Mouse (Mus musculus) hindbrain, embryonic 15.5 days (tissue): ENCODE data around the gene Morf4l1. TPM values are rescaled to one million over a fixed set of nuclear protein-coding genes. Genes with fewer than 3 reads are reported as not detected.

Experiments
- ATAC-seq: fragments of 200-750 bp; cut with Nextera tagmentation; 2 replicates; pipeline ENCODE4 v1.8.0; 2017; ENCODE audit warnings: low read depth, moderate number of reproducible peaks, moderate TSS enrichment; ENCODE audit not compliant: low FRiP score
- H3K27ac ChIP-seq: fragments of 300-500 bp; sonication (generic); replicated peaks from 2 replicates; pipeline ENCODE4 v1.5.1; 2015; ENCODE audit warnings: mild to moderate bottlenecking, inconsistent platforms
- H3K27me3 ChIP-seq: fragments of 300-500 bp; sonication (generic); 2 replicates; pipeline ENCODE4 v1.6.1; 2015; ENCODE audit warnings: control low read depth, inconsistent platforms
- H3K36me3 ChIP-seq: fragments of 300-500 bp; sonication (generic); 2 replicates; pipeline ENCODE4 v1.6.1; 2015; ENCODE audit warnings: control low read depth, inconsistent platforms
- H3K4me1 ChIP-seq: fragments of 300-500 bp; sonication (generic); replicated peaks from 2 replicates; pipeline ENCODE4 v1.6.1; 2015; ENCODE audit warnings: control low read depth, inconsistent platforms
- H3K4me2 ChIP-seq: fragments of 300-500 bp; sonication (generic); 2 replicates; pipeline ENCODE4 v1.6.1; 2015; ENCODE audit warnings: moderate library complexity, mild to moderate bottlenecking, inconsistent platforms
- H3K4me3 ChIP-seq: fragments of 300-500 bp; sonication (generic); 2 replicates; pipeline ENCODE4 v1.5.1; 2015; ENCODE audit warnings: mild to moderate bottlenecking, inconsistent platforms
- H3K9ac ChIP-seq: fragments of 300-500 bp; sonication (generic); 2 replicates; pipeline ENCODE4 v1.6.1; 2015; ENCODE audit warnings: inconsistent platforms
- H3K9me3 ChIP-seq: fragments of 300-500 bp; sonication (generic); 2 replicates; pipeline ENCODE4 v1.6.1; 2016; ENCODE audit warnings: control low read depth, inconsistent platforms
- WGBS: fragments of 180-500 bp; shearing (Covaris S2); methylation state at CpG from one replicate; pipeline ENCODE4 v1.1.7; 2015; 5-methylcytosine and 5-hydroxymethylcytosine counted together
- polyA plus RNA-seq: library from polyadenylated mRNA; unstranded; fragments of >200 nt; fragmentation: Nextera tagmentation; extraction: Ambion mirVana; gene quantifications from 2 replicates; pipeline ENCODE4 v1.2.1, GENCODE M21; 2015

Gene Morf4l1
- polyA plus RNA-seq: 505 and 550 TPM in 2 replicates

- H3K9me3 ChIP-seq: no peaks in the 10 kb centered on the region
- peak; percentile 98 for ATAC-seq
- H3K27me3 ChIP-seq: no peaks in the 10 kb centered on the region
- WGBS: 2% methylated on average over 39 of the region's 40 CpGs
- peak within 1 kb of the TSS; percentile 99 for H3K27ac ChIP-seq
- H3K4me2 ChIP-seq: peak within 1 kb of the TSS; percentile 85
- H3K4me3 ChIP-seq: peak within 1 kb of the TSS; percentile 76
- H3K9ac ChIP-seq: peak within 1 kb of the TSS; percentile 89
- H3K4me1 ChIP-seq: peaks cover 35% of the 10 kb centered on the region
- no peaks in the 10 kb centered on the region for H3K36me3 ChIP-seq
These were observed at the start of gene Morf4l1 for GRCm38 (mm10) chr9:90114567-90115307. Gene Morf4l1 (minus strand): TSS chr9:90114774.

GRCm38 (mm10) chr9:90163749-90164095 lies 49.1 kb upstream of the Morf4l1 start:
- peak overlapping the region; percentile 64 for H3K27ac ChIP-seq
- peaks cover 18% of the 10 kb centered on the region; the same call in 1 of the 2 replicates for H3K4me1 ChIP-seq
- under 1% methylated on average over 18 of the region's 18 CpGs for WGBS
- no peaks in the 10 kb centered on the region for H3K27me3 ChIP-seq
- peak overlapping the region; percentile 85 for H3K4me2 ChIP-seq
- ATAC-seq: peak; percentile 54
- H3K9ac ChIP-seq: peak overlapping the region; percentile 68
- no peaks in the 10 kb centered on the region for H3K36me3 ChIP-seq
- peak overlapping the region; percentile 61 for H3K4me3 ChIP-seq
- no peaks in the 10 kb centered on the region for H3K9me3 ChIP-seq

- Histone ChIP-seq H3K36me3 (no peaks in the 10 kb centered on the region), H3K27me3 (no peaks in the 10 kb centered on the region), H3K4me1 (peaks cover 18% of the 10 kb centered on the region; the same call in 1 of the 2 replicates), H3K27ac (peak within 1 kb of the TSS; percentile 64), H3K9me3 (no peaks in the 10 kb centered on the region), H3K4me2 (peak within 1 kb of the TSS; percentile 85), H3K4me3 (peak within 1 kb of the TSS; percentile 61), H3K9ac (peak within 1 kb of the TSS; percentile 68)
- peak; percentile 67 for ATAC-seq
- WGBS: under 1% methylated on average over 57 of the region's 60 CpGs
These were observed 48.6 kb upstream of the Morf4l1 start, which contains the start of gene Adamts7 for GRCm38 (mm10) chr9:90162926-90163748. Gene Adamts7 (plus strand): TSS chr9:90163069.

- Histone ChIP-seq H3K4me3 (peak overlapping the region; percentile 61), H3K27me3 (no peaks in the 10 kb centered on the region), H3K9ac (peak overlapping the region; percentile 68), H3K4me2 (peak overlapping the region; percentile 85), H3K4me1 (peaks cover 18% of the 10 kb centered on the region; the same call in 1 of the 2 replicates), H3K27ac (peak overlapping the region; percentile 64; the same call in 1 of the 2 replicates), H3K36me3 (no peaks in the 10 kb centered on the region), H3K9me3 (no peaks in the 10 kb centered on the region)
- ATAC-seq: peak; percentile 74
- WGBS: 10% methylated on average over 21 of the region's 29 CpGs
These were observed 47.8 kb upstream of the Morf4l1 start for GRCm38 (mm10) chr9:90162243-90162925.

- ATAC-seq: no peak
These were observed 32.3 kb upstream of the Morf4l1 start for GRCm38 (mm10) chr9:90146869-90147268.

GRCm38 (mm10) chr9:90145788-90146187 lies 31.2 kb upstream of the Morf4l1 start:
- Histone ChIP-seq H3K27me3 (no peaks in the 10 kb centered on the region), H3K36me3 (no peaks in the 10 kb centered on the region), H3K27ac (no peak overlapping the region), H3K9ac (no peak overlapping the region), H3K4me2 (no peak overlapping the region), H3K4me3 (no peak overlapping the region), H3K9me3 (no peaks in the 10 kb centered on the region), H3K4me1 (no peaks in the 10 kb centered on the region)
- WGBS: 42% methylated on average over 2 of the region's 2 CpGs
- ATAC-seq: no peak

More at GRCm38 (mm10) chr9:90146869-90147268, 32.3 kb upstream of the Morf4l1 start:
- H3K9me3 ChIP-seq: no peaks in the 10 kb centered on the region
- WGBS: 81% methylated on average over 5 of the region's 5 CpGs
- no peak overlapping the region for H3K27ac ChIP-seq
- no peak overlapping the region for H3K9ac ChIP-seq
- H3K4me1 ChIP-seq: no peaks in the 10 kb centered on the region
- H3K4me3 ChIP-seq: no peak overlapping the region
- no peaks in the 10 kb centered on the region for H3K27me3 ChIP-seq
- H3K36me3 ChIP-seq: no peaks in the 10 kb centered on the region
- no peak overlapping the region for H3K4me2 ChIP-seq

GRCm38 (mm10) chr9:90136678-90136965 lies 22.0 kb upstream of the Morf4l1 start:
- H3K27me3 ChIP-seq: no peaks in the 10 kb centered on the region
- H3K27ac ChIP-seq: no peak overlapping the region
- H3K4me2 ChIP-seq: no peak overlapping the region
- WGBS: 91% methylated on average over 1 of the region's 1 CpGs
- H3K4me3 ChIP-seq: no peak overlapping the region
- H3K9me3 ChIP-seq: no peaks in the 10 kb centered on the region
- no peaks in the 10 kb centered on the region for H3K36me3 ChIP-seq
- H3K4me1 ChIP-seq: no peaks in the 10 kb centered on the region
- ATAC-seq: no peak
- no peak overlapping the region for H3K9ac ChIP-seq

GRCm38 (mm10) chr9:90135963-90136677 lies 21.5 kb upstream of the Morf4l1 start:
- Histone ChIP-seq H3K4me3 (no peak overlapping the region), H3K27ac (no peak overlapping the region), H3K9ac (no peak overlapping the region), H3K27me3 (no peaks in the 10 kb centered on the region), H3K4me1 (no peaks in the 10 kb centered on the region), H3K4me2 (no peak overlapping the region), H3K9me3 (no peaks in the 10 kb centered on the region), H3K36me3 (no peaks in the 10 kb centered on the region)
- peak; percentile 27; the same call in 1 of the 2 replicates for ATAC-seq
- 69% methylated on average over 9 of the region's 9 CpGs for WGBS

- H3K4me2 ChIP-seq: no peak overlapping the region
- no peak for ATAC-seq
- no peaks in the 10 kb centered on the region for H3K4me1 ChIP-seq
- H3K9me3 ChIP-seq: no peaks in the 10 kb centered on the region
- no peak overlapping the region for H3K9ac ChIP-seq
- no peak overlapping the region for H3K27ac ChIP-seq
- H3K4me3 ChIP-seq: no peak overlapping the region
- no peaks in the 10 kb centered on the region for H3K36me3 ChIP-seq
- H3K27me3 ChIP-seq: no peaks in the 10 kb centered on the region
- WGBS: 79% methylated on average over 8 of the region's 8 CpGs
These were observed 20.9 kb upstream of the Morf4l1 start for GRCm38 (mm10) chr9:90135466-90135865.

- Histone ChIP-seq H3K9me3 (no peaks in the 10 kb centered on the region), H3K9ac (no peak overlapping the region), H3K4me1 (no peaks in the 10 kb centered on the region), H3K4me2 (no peak overlapping the region), H3K4me3 (no peak overlapping the region), H3K36me3 (no peaks in the 10 kb centered on the region), H3K27ac (no peak overlapping the region), H3K27me3 (no peaks in the 10 kb centered on the region)
- ATAC-seq: no peak
- WGBS: 72% methylated on average over 7 of the region's 7 CpGs
These were observed 19.2 kb upstream of the Morf4l1 start for GRCm38 (mm10) chr9:90133562-90134355.
